Mouse (Mus musculus) heart, embryonic 13.5 days (tissue): Measurements from ENCODE around the gene Padi4. TPM values are rescaled to one million over a fixed set of nuclear protein-coding genes. Genes with fewer than 3 reads are reported as not detected.
A peak's percentile ranks its signal among the peaks of the same experiment; 100 is the strongest.

Experiments
- ATAC-seq: fragments of 200-750 bp; cut with Nextera tagmentation; 2 replicates; pipeline ENCODE4 v1.8.0; 2017; ENCODE audit warnings: moderate TSS enrichment; ENCODE audit not compliant: insufficient number of reproducible peaks, low FRiP score, low TSS enrichment; ENCODE audit errors: extremely low read depth
- H3K27ac ChIP-seq: fragments of 300-500 bp; sonication (generic); replicated peaks from 2 replicates; pipeline ENCODE4 v1.5.1; 2015; ENCODE audit warnings: moderate library complexity, mild to moderate bottlenecking, inconsistent platforms
- H3K27me3 ChIP-seq: fragments of 300-500 bp; sonication (generic); replicated peaks from 2 replicates; pipeline ENCODE4 v1.6.1; 2015; ENCODE audit warnings: mild to moderate bottlenecking, inconsistent platforms
- H3K36me3 ChIP-seq: fragments of 300-500 bp; sonication (generic); 2 replicates; pipeline ENCODE4 v1.6.1; 2015; ENCODE audit warnings: mild to moderate bottlenecking, inconsistent platforms
- H3K4me1 ChIP-seq: fragments of 300-500 bp; sonication (generic); 2 replicates; pipeline ENCODE4 v1.6.1; 2015; ENCODE audit warnings: inconsistent platforms
- H3K4me2 ChIP-seq: fragments of 300-500 bp; sonication (generic); 2 replicates; pipeline ENCODE4 v1.6.1; 2015; ENCODE audit warnings: inconsistent platforms, mild to moderate bottlenecking, moderate library complexity
- H3K4me3 ChIP-seq: fragments of 300-500 bp; sonication (generic); 2 replicates; pipeline ENCODE4 v1.5.1; 2015; ENCODE audit warnings: moderate library complexity, mild to moderate bottlenecking, inconsistent platforms
- H3K9ac ChIP-seq: fragments of 300-500 bp; sonication (generic); 2 replicates; pipeline ENCODE4 v1.6.1; 2015; ENCODE audit warnings: inconsistent platforms, mild to moderate bottlenecking, moderate library complexity
- H3K9me3 ChIP-seq: fragments of 300-500 bp; sonication (generic); 2 replicates; pipeline ENCODE4 v1.6.1; 2016; ENCODE audit warnings: inconsistent platforms
- WGBS: fragments of 180-500 bp; shearing (Covaris S2); methylation state at CpG from one replicate; pipeline ENCODE4 v1.1.7; 2015; ENCODE audit warnings: mixed read lengths; 5-methylcytosine and 5-hydroxymethylcytosine counted together
- polyA plus RNA-seq: library from polyadenylated mRNA; unstranded; fragments of >200 nt; fragmentation: Nextera tagmentation; extraction: Ambion mirVana; gene quantifications from 2 replicates; pipeline ENCODE4 v1.2.1, GENCODE M21; 2015

Gene Padi4
- polyA plus RNA-seq, 1 experiment from 2014 or later = 2.1 TPM

DNA sequence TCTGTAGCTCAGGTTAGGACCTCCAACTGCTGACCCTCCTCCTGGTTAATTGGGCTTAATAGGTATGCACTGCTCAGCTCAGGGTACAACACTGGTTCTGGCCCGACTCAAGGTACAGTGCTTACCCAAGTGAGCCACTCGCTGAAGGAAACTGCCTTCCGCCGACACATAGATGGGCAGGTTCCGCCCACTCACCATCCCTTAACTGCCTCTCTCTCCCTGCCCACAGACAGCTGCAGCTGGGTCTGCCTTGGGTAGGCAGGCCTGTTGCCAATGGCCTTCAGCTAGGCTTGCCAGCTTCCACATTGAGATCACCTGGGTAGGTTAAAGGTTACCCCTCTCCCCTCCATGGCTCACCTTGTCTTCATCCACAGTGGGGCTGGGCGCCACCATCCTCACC is 32.6 kb downstream of the Padi4 start:
- peaks cover 9% of the 10 kb centered on the region; the same call in 1 of the 2 replicates for H3K27me3 ChIP-seq
- no peak overlapping the region for H3K4me3 ChIP-seq
- 83% methylated on average over 6 of the region's 6 CpGs for WGBS
- H3K4me1 ChIP-seq = peaks cover 7% of the 10 kb centered on the region
- no peak for ATAC-seq
- no peaks in the 10 kb centered on the region for H3K9me3 ChIP-seq
- no peak overlapping the region for H3K27ac ChIP-seq
- no peak overlapping the region for H3K4me2 ChIP-seq
- no peak overlapping the region for H3K9ac ChIP-seq
- H3K36me3 ChIP-seq = no peaks in the 10 kb centered on the region

DNA sequence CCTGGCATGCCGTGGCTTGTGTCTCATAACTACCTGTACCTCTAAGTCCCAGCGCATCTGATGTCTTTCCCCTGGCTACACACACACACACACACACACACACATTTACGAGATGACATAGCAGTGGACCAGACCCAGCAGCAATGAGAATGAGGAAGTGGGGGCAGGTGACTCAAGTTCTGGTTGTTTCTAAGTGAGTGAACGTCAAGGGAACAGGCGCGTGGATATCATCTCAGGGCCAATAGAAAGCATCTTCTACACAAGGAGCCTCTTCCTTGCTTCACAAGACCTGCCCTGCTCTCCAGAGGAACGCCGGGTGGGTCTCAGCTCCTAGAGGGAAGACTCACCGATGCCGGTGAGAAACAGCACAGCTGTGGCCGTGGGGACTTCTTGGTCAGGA is 33.4 kb downstream of the Padi4 start:
- H3K27me3 ChIP-seq = peaks cover 9% of the 10 kb centered on the region; the same call in 1 of the 2 replicates
- ATAC-seq = no peak
- H3K4me1 ChIP-seq = peaks cover 7% of the 10 kb centered on the region
- WGBS = 85% methylated on average over 11 of the region's 11 CpGs
- no peaks in the 10 kb centered on the region for H3K9me3 ChIP-seq
- no peaks in the 10 kb centered on the region for H3K36me3 ChIP-seq
- H3K4me2 ChIP-seq = no peak overlapping the region
- no peak overlapping the region for H3K9ac ChIP-seq
- no peak overlapping the region for H3K4me3 ChIP-seq
- H3K27ac ChIP-seq = no peak overlapping the region

DNA sequence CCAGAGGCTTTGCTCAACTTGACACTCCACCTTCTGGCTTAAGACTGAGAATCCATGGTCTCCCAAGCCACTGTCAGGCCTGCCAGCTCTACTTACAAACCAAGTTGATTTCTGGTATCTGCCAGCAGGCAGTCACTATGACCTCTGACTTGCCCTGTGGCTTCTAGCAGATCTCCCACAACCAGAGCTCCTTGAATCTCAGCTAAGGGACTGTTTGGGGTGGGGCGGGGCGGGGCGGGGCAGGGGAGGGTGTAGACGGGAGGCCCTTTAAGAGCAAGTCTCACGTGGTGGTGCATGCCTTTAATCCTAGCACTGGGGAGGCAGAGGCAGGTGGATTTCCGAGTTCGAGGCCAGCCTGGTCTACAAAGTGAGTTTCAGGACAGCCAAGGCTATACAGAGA is 41.2 kb downstream of the Padi4 start:
- Histone ChIP-seq H3K4me2 (no peak overlapping the region), H3K27ac (no peak overlapping the region), H3K9ac (no peak overlapping the region), H3K9me3 (no peaks in the 10 kb centered on the region), H3K4me3 (no peak overlapping the region), H3K36me3 (no peaks in the 10 kb centered on the region), H3K4me1 (peaks cover 8% of the 10 kb centered on the region), H3K27me3 (no peaks in the 10 kb centered on the region; the same call in 1 of the 2 replicates)
- no peak for ATAC-seq
- WGBS = 69% methylated on average over 7 of the region's 7 CpGs

DNA sequence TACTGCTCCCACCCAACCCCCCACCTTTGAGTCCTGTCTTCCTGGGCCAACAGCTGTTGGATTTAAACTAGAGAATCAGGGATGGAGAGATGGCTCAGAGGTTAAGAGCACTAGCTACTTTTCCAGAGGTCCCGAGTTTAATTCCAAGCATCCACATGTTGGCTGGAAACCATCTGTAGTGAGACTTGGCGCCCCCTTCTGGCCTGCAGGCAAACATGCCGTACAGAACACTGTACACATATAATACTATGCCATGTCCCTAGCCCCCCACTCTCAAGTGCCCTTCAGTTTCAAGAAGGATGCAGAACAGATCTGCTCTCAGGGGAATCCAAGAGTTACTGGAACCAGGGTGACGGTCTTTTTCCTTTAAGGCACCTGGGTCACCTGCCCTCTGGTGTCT is 42.4 kb downstream of the Padi4 start:
- 86% methylated on average over 4 of the region's 4 CpGs for WGBS
- no peak overlapping the region for H3K9ac ChIP-seq
- no peak overlapping the region for H3K4me2 ChIP-seq
- no peak for ATAC-seq
- H3K4me3 ChIP-seq = no peak overlapping the region
- peaks cover 8% of the 10 kb centered on the region for H3K4me1 ChIP-seq
- H3K27me3 ChIP-seq = no peaks in the 10 kb centered on the region; the same call in 1 of the 2 replicates
- no peaks in the 10 kb centered on the region for H3K9me3 ChIP-seq
- no peak overlapping the region for H3K27ac ChIP-seq
- no peaks in the 10 kb centered on the region for H3K36me3 ChIP-seq

DNA sequence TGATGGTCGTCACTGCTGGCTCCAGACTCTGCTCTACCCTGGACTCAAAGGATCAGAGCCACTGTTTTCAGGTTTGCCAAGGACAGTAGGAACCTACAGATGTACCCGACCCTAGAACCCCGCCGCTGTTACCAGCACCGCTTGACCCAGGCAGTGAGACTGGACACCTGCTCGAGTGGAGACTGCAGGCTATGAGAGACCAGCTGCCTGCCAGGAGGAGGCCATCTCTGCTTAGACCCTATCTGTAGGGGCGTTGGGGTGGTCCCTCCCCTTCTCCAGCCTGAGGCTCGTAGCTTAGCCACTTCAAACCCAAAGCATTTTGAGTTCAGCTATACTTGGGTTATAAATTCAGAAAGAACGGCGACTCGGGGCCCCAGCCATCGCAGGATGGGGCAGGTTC is 47.1 kb downstream of the Padi4 start:
- peaks cover 15% of the 10 kb centered on the region for H3K4me1 ChIP-seq
- 80% methylated on average over 12 of the region's 12 CpGs for WGBS
- no peaks in the 10 kb centered on the region; the same call in 1 of the 2 replicates for H3K27me3 ChIP-seq
- no peak overlapping the region for H3K4me2 ChIP-seq
- no peak overlapping the region for H3K9ac ChIP-seq
- no peak for ATAC-seq
- H3K36me3 ChIP-seq = peaks cover 15% of the 10 kb centered on the region
- H3K9me3 ChIP-seq = no peaks in the 10 kb centered on the region
- no peak overlapping the region for H3K27ac ChIP-seq
- no peak overlapping the region for H3K4me3 ChIP-seq

DNA sequence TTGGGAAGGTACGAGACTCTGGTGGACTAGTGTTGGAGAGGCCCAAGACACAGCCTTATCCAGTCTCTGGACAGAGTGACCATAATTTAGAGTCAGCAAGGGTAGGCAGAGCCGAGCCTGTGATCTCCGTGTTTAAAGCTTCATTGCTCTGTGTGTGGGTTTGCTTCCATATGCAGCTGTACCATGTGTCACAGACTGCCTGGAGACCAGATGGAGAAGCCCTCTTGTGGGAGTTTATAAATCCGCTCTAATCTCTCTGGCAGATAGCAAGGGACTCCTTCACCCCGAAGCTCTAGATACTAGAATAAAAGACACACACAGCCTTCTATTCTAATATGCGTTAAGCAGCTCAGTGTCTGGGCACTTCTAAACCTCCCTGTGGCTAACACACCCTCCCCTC is 49.3 kb downstream of the Padi4 start:
- no peaks in the 10 kb centered on the region for H3K9me3 ChIP-seq
- H3K4me1 ChIP-seq = peaks cover 24% of the 10 kb centered on the region
- H3K9ac ChIP-seq = peak overlapping the region; percentile 15; the same call in 1 of the 2 replicates
- WGBS = 51% methylated on average over 6 of the region's 6 CpGs
- ATAC-seq = no peak
- H3K27me3 ChIP-seq = no peaks in the 10 kb centered on the region; the same call in 1 of the 2 replicates
- H3K4me3 ChIP-seq = no peak overlapping the region
- H3K27ac ChIP-seq = no peak overlapping the region; the same call in 1 of the 2 replicates
- no peak overlapping the region for H3K4me2 ChIP-seq
- H3K36me3 ChIP-seq = peaks cover 37% of the 10 kb centered on the region

DNA sequence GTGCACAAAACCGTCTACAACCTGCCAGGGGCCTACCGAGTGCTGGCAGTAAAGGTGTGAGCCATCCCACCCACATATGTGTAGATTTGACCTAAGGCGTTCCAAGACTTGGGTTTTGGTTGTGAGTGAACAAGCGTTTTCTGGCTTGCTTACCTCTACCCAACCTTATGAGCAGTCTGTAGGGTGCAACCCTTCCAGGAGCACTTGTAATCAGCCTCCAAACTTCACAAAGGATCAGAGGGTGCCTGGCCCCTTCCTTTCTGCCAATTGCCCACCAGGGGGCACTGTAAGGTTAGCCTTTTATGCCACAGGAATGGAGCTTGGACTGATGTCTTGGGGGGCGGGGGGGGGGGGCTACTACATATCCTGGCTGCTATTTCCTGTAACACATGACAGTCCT is 50.2 kb downstream of the Padi4 start:
- no peak overlapping the region for H3K4me2 ChIP-seq
- no peaks in the 10 kb centered on the region for H3K27me3 ChIP-seq
- H3K9me3 ChIP-seq = no peaks in the 10 kb centered on the region
- no peak for ATAC-seq
- no peak overlapping the region for H3K27ac ChIP-seq
- peaks cover 46% of the 10 kb centered on the region for H3K36me3 ChIP-seq
- no peak overlapping the region for H3K4me3 ChIP-seq
- WGBS = 62% methylated on average over 5 of the region's 5 CpGs
- H3K4me1 ChIP-seq = peaks cover 25% of the 10 kb centered on the region
- no peak overlapping the region for H3K9ac ChIP-seq

DNA sequence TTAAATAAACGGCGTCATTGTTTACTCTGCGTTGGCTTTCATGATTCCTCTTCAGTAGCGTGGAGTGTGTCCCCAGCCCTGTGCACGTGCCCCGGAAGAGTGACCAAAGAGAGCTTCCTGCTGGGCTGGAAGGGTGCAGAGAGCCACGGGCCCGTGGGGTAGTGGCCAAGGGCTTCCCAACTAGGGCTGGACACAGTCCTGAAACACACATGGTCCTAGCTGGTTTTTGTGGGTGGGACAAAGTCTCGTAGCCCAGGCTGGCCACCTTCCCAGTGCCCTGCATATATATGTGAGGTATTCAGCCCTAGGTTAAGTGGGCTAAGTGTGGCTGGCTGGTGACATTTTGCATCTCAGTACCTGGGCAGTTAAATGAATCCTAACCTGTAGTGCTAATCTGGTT is 50.8 kb downstream of the Padi4 start:
- Histone ChIP-seq H3K4me1 (peaks cover 25% of the 10 kb centered on the region), H3K27me3 (no peaks in the 10 kb centered on the region), H3K9ac (no peak overlapping the region), H3K27ac (no peak overlapping the region), H3K4me3 (no peak overlapping the region), H3K4me2 (no peak overlapping the region), H3K9me3 (no peaks in the 10 kb centered on the region), H3K36me3 (peaks cover 52% of the 10 kb centered on the region)
- WGBS = 87% methylated on average over 9 of the region's 9 CpGs
- ATAC-seq = no peak

DNA sequence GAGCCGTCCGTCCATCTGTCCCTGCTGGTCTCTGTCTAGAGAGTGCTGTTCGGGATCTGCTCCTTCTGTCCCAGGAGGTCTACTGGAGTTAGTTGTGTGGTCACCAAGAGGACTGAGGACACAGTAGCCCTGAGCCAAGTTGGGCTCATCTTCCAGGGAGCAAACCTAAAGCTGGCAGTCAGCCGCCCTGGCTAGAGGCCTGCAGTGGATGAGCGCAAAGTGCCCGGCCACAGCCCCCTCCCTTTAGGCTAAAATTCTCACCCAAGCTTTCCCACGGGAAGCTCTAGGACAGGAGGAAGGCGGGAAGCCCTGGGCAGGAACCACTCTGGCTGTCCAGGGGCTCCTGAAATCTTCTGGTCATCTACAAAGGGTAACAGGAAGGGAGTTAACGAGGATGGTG is 51.3 kb downstream of the Padi4 start:
- H3K4me1 ChIP-seq = peaks cover 25% of the 10 kb centered on the region
- H3K27ac ChIP-seq = no peak overlapping the region
- ATAC-seq = no peak
- no peak overlapping the region for H3K9ac ChIP-seq
- H3K4me3 ChIP-seq = no peak overlapping the region
- H3K4me2 ChIP-seq = no peak overlapping the region
- peaks cover 57% of the 10 kb centered on the region for H3K36me3 ChIP-seq
- no peaks in the 10 kb centered on the region for H3K9me3 ChIP-seq
- WGBS = 80% methylated on average over 9 of the region's 9 CpGs
- H3K27me3 ChIP-seq = no peaks in the 10 kb centered on the region

DNA sequence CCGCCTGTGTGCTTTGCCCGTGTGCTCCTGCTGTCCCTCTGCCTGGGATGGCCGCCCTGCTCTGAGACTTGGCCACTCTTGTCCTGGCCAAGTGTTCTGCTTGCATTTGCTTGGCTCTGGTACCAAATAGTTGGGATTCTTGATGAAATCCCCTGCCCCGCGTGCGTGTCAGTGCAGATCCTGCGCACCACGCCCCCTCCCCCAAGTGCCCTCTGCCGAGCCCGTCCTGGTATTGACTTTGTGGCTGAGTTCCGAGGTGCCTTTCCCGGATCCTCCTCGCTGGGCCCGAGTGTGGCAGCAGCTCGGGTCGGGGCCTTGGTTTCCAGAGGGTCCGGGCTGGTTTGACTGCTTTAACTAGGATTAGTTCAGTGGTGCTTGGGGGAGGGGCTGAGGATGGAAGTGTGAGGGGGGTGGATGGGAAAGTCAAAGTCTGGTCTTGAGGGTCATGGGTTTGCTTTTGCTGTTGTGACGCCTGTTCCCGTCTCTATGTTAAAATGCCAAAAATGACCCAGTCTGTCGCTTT is 52.0 kb downstream of the Padi4 start:
- H3K4me2 ChIP-seq = no peak overlapping the region
- peaks cover 25% of the 10 kb centered on the region for H3K4me1 ChIP-seq
- H3K27ac ChIP-seq = no peak overlapping the region
- H3K27me3 ChIP-seq = no peaks in the 10 kb centered on the region
- no peak for ATAC-seq
- WGBS = 84% methylated on average over 20 of the region's 20 CpGs
- H3K9ac ChIP-seq = no peak overlapping the region
- no peak overlapping the region for H3K4me3 ChIP-seq
- H3K9me3 ChIP-seq = no peaks in the 10 kb centered on the region
- H3K36me3 ChIP-seq = peaks cover 64% of the 10 kb centered on the region

DNA sequence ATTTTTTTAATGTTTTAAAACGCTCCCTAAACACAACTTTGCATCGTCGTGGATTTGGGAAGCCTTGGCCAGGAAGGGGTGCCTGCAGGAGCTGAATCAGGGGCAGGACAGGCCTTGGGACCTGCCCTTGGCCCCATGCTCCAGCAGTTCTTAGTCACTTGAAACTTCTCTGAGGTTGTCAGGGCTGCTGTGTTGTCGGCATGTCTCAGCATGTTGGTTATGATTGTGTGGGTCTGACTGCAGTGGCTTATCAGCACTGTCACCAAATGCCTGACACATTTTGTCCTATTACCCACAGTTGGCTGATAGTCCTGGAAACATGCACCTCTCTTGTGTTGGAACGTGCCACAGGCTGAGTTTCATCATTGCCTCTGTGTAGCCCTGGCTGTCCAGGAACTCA is 53.9 kb downstream of the Padi4 start:
- no peak overlapping the region for H3K4me2 ChIP-seq
- H3K27ac ChIP-seq = peak overlapping the region; percentile 33; the same call in 1 of the 2 replicates
- peaks cover 24% of the 10 kb centered on the region for H3K4me1 ChIP-seq
- no peak overlapping the region for H3K4me3 ChIP-seq
- 67% methylated on average over 5 of the region's 5 CpGs for WGBS
- peaks cover 83% of the 10 kb centered on the region for H3K36me3 ChIP-seq
- H3K9ac ChIP-seq = no peak overlapping the region; the same call in 1 of the 2 replicates
- no peaks in the 10 kb centered on the region for H3K27me3 ChIP-seq
- no peaks in the 10 kb centered on the region for H3K9me3 ChIP-seq
- no peak for ATAC-seq

DNA sequence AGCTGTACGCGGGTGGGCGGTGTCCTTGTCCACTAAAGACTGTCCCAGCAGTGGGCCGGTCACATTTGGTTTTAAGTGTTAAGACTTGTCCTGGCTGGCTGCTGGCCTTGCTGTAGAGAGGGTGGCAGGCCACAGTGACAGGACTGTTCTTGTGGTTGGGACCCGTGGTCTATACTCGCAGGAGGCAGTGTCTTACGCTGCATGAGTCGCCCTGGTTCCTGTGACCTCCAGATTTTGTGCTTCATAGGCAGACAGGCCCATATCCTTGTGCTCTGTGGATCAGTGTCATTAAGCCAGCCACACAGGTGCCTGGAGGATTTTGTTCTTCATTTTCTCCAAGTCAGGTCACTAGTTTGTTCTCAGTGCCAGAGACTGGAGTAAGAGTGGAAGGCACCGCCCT is 55.6 kb downstream of the Padi4 start:
- Histone ChIP-seq H3K4me3 (no peak overlapping the region), H3K27ac (no peak overlapping the region), H3K27me3 (no peaks in the 10 kb centered on the region), H3K4me2 (no peak overlapping the region), H3K9me3 (no peaks in the 10 kb centered on the region), H3K9ac (no peak overlapping the region), H3K4me1 (peaks cover 21% of the 10 kb centered on the region), H3K36me3 (peaks cover 96% of the 10 kb centered on the region)
- 92% methylated on average over 9 of the region's 9 CpGs for WGBS
- no peak for ATAC-seq
